Mouse (Mus musculus): ENCODE results near the gene Msmo1. TPM values are rescaled to one million over a fixed set of nuclear protein-coding genes. Genes with fewer than 3 reads are reported as not detected.

Msmo1 gene
- polyA plus RNA-seq, 1 experiment, result 88.5 TPM

- no peak for DNase-seq (ENCODE audit: low spot score)
Measured at GRCm38 (mm10) chr8:64712499-64712898, 21.1 kb downstream of the Msmo1 start.

GRCm38 (mm10) chr8:64711544-64711943, 22.0 kb downstream of the Msmo1 start:
- no peak for DNase-seq (ENCODE audit: low spot score)

- no peak for DNase-seq (ENCODE audit: low spot score)
Measured at GRCm38 (mm10) chr8:64707481-64707880, 26.1 kb downstream of the Msmo1 start.

- no peak for DNase-seq (ENCODE audit: low spot score)
Measured at GRCm38 (mm10) chr8:64703191-64703590, 30.4 kb downstream of the Msmo1 start.

- DNase-seq (ENCODE audit: low spot score), result peak; percentile 81
Measured at GRCm38 (mm10) chr8:64692651-64693201, 40.9 kb downstream of the Msmo1 start, which contains the start of gene Cpe. TSS of gene Cpe (minus strand) at chr8:64693054.

GRCm38 (mm10) chr8:64691591-64692401, 41.8 kb downstream of the Msmo1 start:
- DNase-seq (ENCODE audit: low spot score), result no peak

GRCm38 (mm10) chr8:64690845-64691244, 42.7 kb downstream of the Msmo1 start:
- no peak for DNase-seq (ENCODE audit: low spot score)

- DNase-seq (ENCODE audit: low spot score), result no peak
Measured at GRCm38 (mm10) chr8:64690306-64690705, 43.3 kb downstream of the Msmo1 start.

GRCm38 (mm10) chr8:64688741-64689140, 44.9 kb downstream of the Msmo1 start:
- DNase-seq (ENCODE audit: low spot score), result no peak

- no peak for DNase-seq (ENCODE audit: low spot score)
Measured at GRCm38 (mm10) chr8:64688161-64688560, 45.4 kb downstream of the Msmo1 start.

GRCm38 (mm10) chr8:64682501-64682900, 51.1 kb downstream of the Msmo1 start:
- DNase-seq (ENCODE audit: low spot score), result no peak

- DNase-seq (ENCODE audit: low spot score), result no peak
Measured at GRCm38 (mm10) chr8:64676381-64676780, 57.2 kb downstream of the Msmo1 start.

GRCm38 (mm10) chr8:64674951-64675585, 58.5 kb downstream of the Msmo1 start:
- DNase-seq (ENCODE audit: low spot score), result no peak

- DNase-seq (ENCODE audit: low spot score), result no peak
Measured at GRCm38 (mm10) chr8:64672920-64673319, 60.7 kb downstream of the Msmo1 start.

GRCm38 (mm10) chr8:64671937-64672336, 61.7 kb downstream of the Msmo1 start:
- DNase-seq (ENCODE audit: low spot score), result no peak

Other genes with a start within 250 kb of the Msmo1 start
- gene Cpe, start 40.7 kb downstream of the Msmo1 start, polyA plus RNA-seq (2012; rRNA removed), result 114 and 187 TPM in 2 replicates
- gene Klhl2, start 116.2 kb upstream of the Msmo1 start, polyA plus RNA-seq (2012; rRNA removed), result 20.1 and 20.2 TPM in 2 replicates
- 19.4 and 23.3 TPM in 2 replicates for gene Tmem192, start 213.4 kb upstream of the Msmo1 start, polyA plus RNA-seq (2012; rRNA removed)

Measured in urinary bladder, adult 2 months (tissue).